Mouse (Mus musculus) adrenal gland, postnatal 4 days (tissue): Measurements from ENCODE around the gene Pcsk6. TPM values are rescaled to one million over a fixed set of nuclear protein-coding genes. Genes with fewer than 3 reads are reported as not detected.
"Not testable (repeated sequence)": the region's sequence is repeated elsewhere in the genome, so short reads cannot be mapped to it uniquely, and the experiment has no call there.

Experiments used
- DNase-seq, 2 experiments: peaks; one replicate each; pipeline ENCODE4 v3.0.0; 2021 to 2022; ENCODE audit warnings: low spot score in 2 of 2, mixed read lengths in 2 of 2
- total RNA-seq, 2 experiments: library from RNA; stranded (reverse); gene quantifications; 2 replicates each; pipeline ENCODE4 v1.2.3; 2021

The Pcsk6 gene
- total RNA-seq, 2 experiments from 2014 or later: 15.9 to 18.9 TPM

- no peak for DNase-seq
Measured at GRCm38 (mm10) chr7:66046921-66047918, 185.7 kb downstream of the Pcsk6 start.

DNA sequence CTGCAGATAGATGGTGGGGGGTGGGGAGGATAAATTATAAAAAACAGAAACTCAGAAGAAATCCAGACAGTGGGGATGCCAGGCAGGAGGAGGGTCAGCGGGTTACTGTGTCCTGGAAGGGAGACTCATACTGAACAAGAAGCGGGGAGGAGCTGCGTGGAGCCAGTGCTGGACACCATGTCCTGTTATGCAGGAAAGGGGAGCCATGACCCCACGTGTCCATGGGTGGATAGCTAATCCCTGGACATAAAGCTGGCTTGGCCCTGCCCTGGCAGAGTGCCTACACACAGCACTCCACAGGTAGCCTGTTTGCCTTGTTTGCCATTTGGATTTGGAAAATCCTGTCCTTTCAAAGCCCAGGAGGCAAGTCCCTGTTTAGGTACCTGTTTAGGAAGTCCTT, 186.4 kb downstream of the Pcsk6 start:
- no peak for DNase-seq

DNA sequence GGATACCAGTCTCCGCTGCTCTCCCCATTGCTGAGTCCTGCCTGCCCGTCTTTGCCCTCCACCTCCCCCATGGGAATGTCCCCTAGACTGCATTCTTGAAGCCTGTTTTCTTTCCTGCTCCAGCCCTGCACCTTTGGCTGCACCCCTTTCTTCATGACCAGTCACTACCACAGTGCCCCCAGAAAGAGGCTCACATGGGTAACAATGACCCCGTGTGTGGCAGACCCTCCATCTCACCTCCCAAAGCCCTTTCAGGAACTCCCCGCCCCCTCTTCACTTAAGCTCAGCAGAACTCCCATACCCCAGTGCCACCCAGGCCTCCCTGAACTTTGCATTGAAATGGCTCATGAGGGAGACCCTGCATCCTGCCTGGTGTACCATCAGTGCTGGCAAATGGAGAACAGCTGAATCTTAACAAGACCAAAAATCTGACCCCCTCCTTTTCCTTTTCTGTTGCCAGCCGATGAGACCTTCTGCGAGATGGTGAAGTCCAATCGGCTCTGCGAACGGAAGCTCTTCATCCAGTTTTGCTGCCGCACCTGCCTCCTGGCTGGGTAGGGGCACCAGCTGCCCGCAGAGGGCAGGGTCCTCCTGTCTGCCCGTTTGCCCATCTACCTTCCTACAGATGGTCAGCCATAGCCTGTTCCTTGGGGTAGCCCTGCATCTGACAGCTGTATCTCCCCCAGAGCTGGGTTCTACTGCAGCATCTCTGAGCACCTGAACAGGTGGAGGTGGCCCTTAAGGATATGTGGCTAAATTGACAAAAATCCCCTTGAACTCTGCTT, 187.1 kb downstream of the Pcsk6 start:
- DNase-seq: no peak

DNA sequence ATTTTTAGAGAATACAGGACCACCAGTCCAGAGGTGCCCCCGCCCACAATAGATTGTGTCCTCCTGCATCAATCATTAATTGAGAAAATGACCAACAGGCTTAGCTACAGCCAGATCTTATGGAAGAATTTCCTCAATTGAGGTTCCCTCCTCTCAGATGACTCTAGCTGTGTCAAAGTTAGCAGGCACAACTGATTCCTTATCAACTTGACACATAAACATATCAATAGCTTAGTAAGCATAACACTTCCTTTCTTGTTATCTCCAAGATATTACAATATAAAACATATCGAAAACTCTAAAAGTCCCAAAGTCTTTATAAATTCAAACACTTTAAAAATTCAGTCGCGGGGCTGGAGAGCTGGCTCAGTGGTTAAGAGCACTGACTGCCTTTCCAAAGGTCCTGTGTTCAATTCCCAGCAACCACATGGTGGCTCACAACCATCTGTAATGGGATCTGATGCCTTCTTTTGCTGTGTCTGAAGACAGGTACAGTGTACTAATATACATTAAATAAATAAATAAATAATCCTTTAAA, 192.5 kb downstream of the Pcsk6 start:
- no peak for DNase-seq

DNA sequence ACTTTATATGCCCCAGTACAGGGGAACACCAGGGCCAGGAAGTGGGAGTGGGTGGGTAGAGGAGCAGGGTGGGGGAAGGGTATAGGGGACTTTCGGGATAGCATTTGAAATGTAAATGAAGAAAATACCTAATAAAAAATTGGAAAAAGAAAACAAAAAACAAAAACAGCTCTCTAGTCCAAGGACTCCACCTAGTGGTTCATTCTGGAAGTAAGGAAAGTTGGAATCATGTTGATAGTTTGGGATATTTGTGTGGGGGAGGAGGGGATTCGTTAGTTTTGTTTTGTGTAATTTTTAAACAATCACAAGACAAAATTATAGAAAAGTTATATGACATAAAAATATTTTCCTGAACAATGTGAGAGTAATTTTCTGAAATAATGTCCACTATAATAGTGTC, 193.8 kb downstream of the Pcsk6 start:
- DNase-seq: not testable (repeated sequence)

DNA sequence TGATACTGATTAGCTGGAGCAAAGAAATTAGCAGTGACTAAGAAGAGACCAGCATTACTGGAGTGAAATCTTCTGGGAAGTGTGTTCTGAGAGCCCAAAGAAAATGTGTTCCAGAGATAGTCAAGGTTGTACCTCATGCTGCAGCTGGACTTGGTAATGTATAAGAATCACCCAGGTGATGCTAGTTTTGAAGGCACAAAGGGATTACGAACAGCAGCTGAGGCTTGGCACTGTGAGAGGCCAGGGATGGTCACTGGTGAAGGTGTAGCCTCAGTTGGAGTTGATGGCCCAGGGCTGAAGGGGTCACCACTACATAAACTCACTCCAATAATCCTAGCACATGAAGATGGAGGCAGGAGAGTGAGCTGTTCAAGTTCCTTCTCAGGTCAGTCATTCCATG, 197.2 kb downstream of the Pcsk6 start, which contains the start of gene Snrpa1:
TSS of gene Snrpa1 (plus strand) at position 301 of the 400 bp plus-strand sequence.
- DNase-seq: no peak

DNA sequence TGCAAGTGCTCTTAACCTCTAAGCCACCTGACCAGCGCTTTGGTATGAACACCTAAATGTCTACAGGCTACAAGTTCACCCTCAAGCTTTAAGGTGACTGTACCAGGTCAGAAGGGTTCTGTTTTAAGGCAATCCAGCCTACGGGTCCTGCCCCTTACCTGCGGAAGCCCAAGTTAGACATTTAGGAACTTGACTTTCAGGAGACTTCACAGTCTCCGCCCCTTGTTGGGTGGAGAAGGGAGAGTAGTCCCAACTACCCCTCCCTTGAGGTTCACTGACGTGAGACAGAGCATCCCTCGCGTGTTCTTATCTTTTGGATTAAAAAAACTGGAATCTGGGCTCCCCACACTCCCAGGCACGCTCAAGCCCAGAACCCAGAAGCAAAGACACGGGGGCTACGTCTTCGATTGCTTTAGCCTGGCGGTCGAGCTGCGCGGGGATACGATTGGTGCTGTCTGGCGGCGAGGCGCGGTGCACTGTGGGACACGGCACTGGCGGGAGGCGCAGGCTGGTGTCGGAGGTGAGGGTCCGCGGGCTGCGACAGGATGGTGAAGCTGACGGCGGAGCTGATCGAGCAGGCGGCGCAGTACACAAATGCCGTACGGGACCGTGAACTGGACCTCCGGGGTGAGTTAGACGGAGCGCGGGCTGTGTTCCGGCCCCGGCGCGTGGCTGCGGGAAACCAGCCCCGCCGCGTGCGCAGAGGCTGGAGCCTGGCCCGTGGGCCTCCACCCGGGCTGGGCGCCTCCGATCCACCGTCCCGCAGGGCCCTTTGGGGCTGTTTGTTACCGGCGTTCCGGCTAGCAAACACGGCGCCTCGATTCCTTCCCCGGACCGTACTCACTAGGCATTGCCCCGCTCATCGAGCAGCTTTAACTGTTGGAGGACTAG, 198.8 kb downstream of the Pcsk6 start:
- DNase-seq: peak; percentile 71 to 76

DNA sequence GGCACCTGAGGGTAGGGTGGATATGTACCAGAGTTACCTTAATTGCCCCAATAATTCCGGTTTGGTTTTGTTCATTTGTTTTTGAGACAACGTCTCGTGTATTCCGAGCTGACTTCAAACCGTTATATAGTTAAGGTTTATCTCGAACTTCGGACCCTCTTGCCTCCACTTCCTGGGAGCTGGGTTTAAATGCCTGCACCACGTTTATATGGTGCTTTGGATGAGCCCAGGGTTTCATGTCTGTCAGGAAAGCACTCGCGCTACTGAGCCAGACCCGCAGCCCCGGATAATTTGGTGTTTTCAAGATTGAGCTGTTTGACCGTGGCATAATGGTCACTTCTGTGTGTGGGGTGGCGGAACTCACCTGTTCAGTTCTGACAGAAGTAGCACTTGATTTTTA, 199.5 kb downstream of the Pcsk6 start:
- no peak for DNase-seq

DNA sequence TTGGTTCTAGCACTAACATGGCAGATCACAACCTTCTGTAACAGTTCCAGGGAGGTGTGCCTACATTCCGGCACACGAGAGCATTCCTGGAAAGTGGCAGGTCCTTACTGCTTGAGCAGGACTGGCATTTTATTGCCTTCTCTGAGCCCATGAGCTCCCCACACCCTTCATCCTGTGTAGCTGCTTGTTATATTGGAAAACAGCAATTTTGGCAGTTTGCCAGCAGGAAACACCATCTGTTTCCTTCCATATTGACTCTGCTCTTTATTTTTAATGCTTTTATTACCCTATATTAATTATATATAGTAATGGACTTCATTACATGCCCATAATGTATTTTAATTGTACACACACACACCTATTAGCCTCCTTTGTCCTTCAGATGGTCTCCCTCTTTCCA, 214.9 kb downstream of the Pcsk6 start:
- DNase-seq: no peak

DNA sequence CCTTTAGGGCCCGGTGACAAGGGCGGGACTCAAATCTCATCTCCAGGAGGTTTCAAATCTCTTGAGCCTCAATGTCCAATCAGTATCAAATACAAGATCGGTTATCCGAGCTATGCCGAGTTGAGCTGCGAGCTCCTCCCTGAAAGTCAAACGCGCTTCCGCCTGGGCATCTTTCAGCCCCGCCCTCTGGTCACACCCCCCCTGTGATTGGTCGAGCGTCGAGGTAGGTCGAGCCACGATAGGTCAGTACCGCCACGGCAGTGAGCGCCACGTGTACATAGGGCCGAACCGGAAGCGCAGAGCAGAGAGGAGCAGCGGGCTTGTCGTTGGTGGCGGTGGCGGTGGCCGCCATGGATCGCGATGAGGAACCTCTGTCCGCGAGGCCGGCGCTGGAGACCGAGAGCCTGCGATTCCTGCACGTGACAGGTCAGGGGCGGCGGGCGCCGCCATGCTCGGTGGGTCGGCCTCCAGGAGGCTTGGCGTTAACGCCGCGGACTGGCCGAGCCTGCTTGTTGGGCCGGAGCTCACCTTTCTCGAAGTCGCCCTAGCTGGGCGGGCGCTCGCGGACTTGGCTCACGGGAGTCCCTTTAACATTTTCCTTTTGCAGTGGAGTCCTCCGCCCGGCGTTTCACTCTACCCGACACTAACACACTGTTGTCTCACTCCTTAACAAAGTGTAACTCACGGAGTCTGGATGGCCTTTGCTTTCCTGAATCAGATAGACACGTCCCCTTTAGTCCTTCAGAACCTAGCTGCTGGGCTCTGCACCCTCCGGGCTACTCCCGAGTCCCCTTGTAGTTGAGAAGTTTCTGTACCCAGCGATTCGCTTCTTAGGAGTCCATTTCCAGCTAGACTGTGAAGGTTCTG, 218.1 kb downstream of the Pcsk6 start, which contains the start of gene Selenos:
TSS of gene Selenos (plus strand) at position 286 of the 867 bp plus-strand sequence.
- peak; percentile 84 to 95 for DNase-seq

- no peak for DNase-seq
Measured at GRCm38 (mm10) chr7:66080231-66080613, 218.7 kb downstream of the Pcsk6 start.

GRCm38 (mm10) chr7:66083757-66084156, 222.2 kb downstream of the Pcsk6 start:
- DNase-seq: no peak

DNA sequence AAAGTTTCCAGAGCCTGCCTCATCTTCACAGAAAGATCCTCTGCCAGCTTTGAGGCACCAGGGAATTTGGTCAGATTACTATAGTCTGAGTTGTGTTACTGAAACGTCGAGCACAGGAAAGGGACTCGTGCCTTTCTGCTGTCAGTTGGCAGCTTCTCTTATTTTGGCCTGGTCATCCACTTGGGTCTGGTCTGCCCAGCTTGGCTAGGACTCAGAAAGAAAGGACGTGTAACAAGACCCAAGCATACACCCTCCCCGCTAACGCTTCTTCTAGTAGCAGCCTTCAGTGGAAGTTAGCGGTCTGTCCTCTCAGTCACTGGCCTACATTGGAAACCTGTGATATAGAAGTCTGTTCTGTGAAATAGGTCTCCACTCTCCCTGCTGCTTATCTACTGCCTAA, 223.0 kb downstream of the Pcsk6 start:
- DNase-seq: no peak

- DNase-seq: no peak
Measured at GRCm38 (mm10) chr7:66087652-66088051, 226.1 kb downstream of the Pcsk6 start.

DNA sequence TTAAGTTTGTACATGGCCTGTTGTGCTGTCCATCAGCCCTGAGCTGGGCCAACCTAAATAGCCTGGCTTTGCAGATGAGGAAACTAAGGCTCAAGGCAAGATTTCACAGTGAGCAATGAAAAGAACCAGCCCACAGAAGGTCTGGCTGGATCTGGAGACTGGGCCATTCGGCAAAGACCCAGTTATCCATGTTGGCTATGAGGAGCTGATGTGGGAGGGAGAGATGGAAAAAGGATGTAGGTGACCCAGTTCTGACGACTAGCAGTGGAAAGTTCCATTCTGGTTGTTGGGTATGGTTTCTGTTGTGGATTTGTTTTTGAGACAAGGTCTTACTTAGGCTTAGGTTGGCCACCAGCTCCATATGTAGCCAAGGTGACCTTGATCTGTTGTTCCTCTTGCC, 226.5 kb downstream of the Pcsk6 start:
- DNase-seq: no peak

GRCm38 (mm10) chr7:66090676-66091190, 229.2 kb downstream of the Pcsk6 start:
- no peak for DNase-seq

- no peak for DNase-seq
Measured at GRCm38 (mm10) chr7:66091553-66091952, 230.0 kb downstream of the Pcsk6 start.

DNA sequence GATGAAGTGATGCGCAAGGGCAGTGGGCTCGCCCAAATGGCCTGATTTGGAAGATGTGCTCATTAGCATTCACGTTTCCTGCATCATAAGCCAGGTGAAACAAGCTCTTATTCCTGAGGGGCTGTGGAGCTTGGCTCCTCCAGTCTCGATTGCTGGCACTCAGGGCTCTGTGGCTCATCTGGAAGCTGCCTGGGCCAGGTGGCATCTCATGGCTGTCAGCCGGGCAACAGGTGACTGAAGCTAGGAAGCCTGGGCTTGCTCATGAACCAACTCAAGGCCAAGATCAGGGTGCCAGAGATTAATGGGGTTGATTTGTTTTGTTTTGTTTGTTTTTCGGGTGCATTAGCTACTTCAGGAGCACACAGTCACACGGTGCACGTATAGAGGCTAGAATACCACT, 231.1 kb downstream of the Pcsk6 start:
- DNase-seq: no peak

GRCm38 (mm10) chr7:66094141-66094540, 232.6 kb downstream of the Pcsk6 start:
- DNase-seq: no peak
